In genomic region chr3:55714260-55714659, GRCm38 (mm10) we compare ENCODE assay signal across 24 mouse cellular contexts.
DNase-seq lines count a peak whose midpoint lies in the region; ATAC-seq and TF ChIP-seq lines count a peak whose summit lies in the region.
"Had no signal": no experiment of that assay in that cellular context is flagged by ENCODE, and none has a peak within 500 bp of the region (broad histone marks: within the 10 kb centered on the region; RNA-seq: fewer than 3 reads in every experiment).

No protein-coding gene starts in this region.

- no peak for DNase-seq in forebrain, embryonic 11.5 days (ENCODE audit: low spot score)
- peak; percentile 26 for DNase-seq in hindbrain, postnatal 0 days (ENCODE audit: low spot score)
- peak; percentile 13 for DNase-seq in Muller cell, postnatal 12 days (ENCODE audit: inconsistent ontology term)
- DNase-seq: adrenal gland, postnatal 14 days; cerebellum, adult 11-12 months; cerebellum, postnatal 10 days; gastrocnemius, adult 2 months; kidney, adult 9 months; kidney, postnatal 14 days; liver, embryonic 13.5 days; lung, adult 2 months; lung, postnatal 14 days; retina, postnatal 1 day; right cerebral cortex, postnatal 25 days; spleen, adult 18-20 months; thymus, postnatal 14 days had no signal

- WGBS in forebrain, embryonic 12.5 days, result 53% methylated on average over 6 of the region's 6 CpGs
- 69% methylated on average over 6 of the region's 6 CpGs for WGBS in forebrain, embryonic 11.5 days
- WGBS in hindbrain, postnatal 0 days, result 67% methylated on average over 6 of the region's 6 CpGs
- WGBS in hindbrain, embryonic 12.5 days, result 78% methylated on average over 6 of the region's 6 CpGs
- 26% methylated on average over 6 of the region's 6 CpGs for WGBS in forebrain, embryonic 16.5 days

- ATAC-seq in forebrain, embryonic 12.5 days (ENCODE audit: low FRiP score), result peak; percentile 44; the same call in 1 of the 2 replicates
- ATAC-seq in forebrain, embryonic 11.5 days (replicated peaks; ENCODE audit: low FRiP score), result no peak; the same call in 1 of the 2 replicates
- peak; percentile 37; the same call in 1 of the 2 replicates for ATAC-seq in hindbrain, postnatal 0 days
- no peak for ATAC-seq in hindbrain, embryonic 12.5 days (ENCODE audit: low FRiP score)
- peak; percentile 81 for ATAC-seq in forebrain, embryonic 16.5 days
- ATAC-seq in frontal cortex, adult (ENCODE audit: low TSS enrichment), result no peak
- no peak for ATAC-seq in cerebellum, adult (ENCODE audit: insufficient number of reproducible peaks, low FRiP score, low TSS enrichment)
- ATAC-seq: intestine, embryonic 16.5 days had no signal

- no peaks in the 10 kb centered on the region for H3K27me3 ChIP-seq in forebrain, embryonic 12.5 days
- no peaks in the 10 kb centered on the region for H3K27me3 ChIP-seq in forebrain, embryonic 11.5 days (ENCODE audit: control insufficient read depth, insufficient read depth, low read length)
- no peaks in the 10 kb centered on the region for H3K27me3 ChIP-seq in hindbrain, postnatal 0 days (ENCODE audit: insufficient read depth, low read length)
- no peaks in the 10 kb centered on the region for H3K27me3 ChIP-seq in hindbrain, embryonic 12.5 days
- H3K27me3 ChIP-seq in forebrain, embryonic 16.5 days (replicated peaks; ENCODE audit: control insufficient read depth, insufficient read depth, low read length), result no peaks in the 10 kb centered on the region
- H3K27me3 ChIP-seq: liver, embryonic 13.5 days; midbrain, embryonic 12.5 days had no signal

- no peak for TF ChIP-seq CTCF in hindbrain, postnatal 0 days (IDR thresholded peaks at IDR 0.05; ENCODE audit: low read depth)

- H3K4me2 ChIP-seq in forebrain, embryonic 12.5 days, result no peak overlapping the region
- H3K4me2 ChIP-seq in forebrain, embryonic 11.5 days (ENCODE audit: low read depth, low read length, severe bottlenecking), result no peak overlapping the region
- H3K4me2 ChIP-seq in hindbrain, postnatal 0 days (ENCODE audit: low read depth, low read length), result no peak overlapping the region
- no peak overlapping the region for H3K4me2 ChIP-seq in hindbrain, embryonic 12.5 days (replicated peaks)
- H3K4me2 ChIP-seq in forebrain, embryonic 16.5 days (ENCODE audit: low read length), result no peak overlapping the region
- H3K4me2 ChIP-seq: liver, embryonic 13.5 days; midbrain, embryonic 12.5 days had no signal

- no peak overlapping the region; the same call in 1 of the 2 replicates for H3K27ac ChIP-seq in forebrain, embryonic 12.5 days
- no peak overlapping the region for H3K27ac ChIP-seq in forebrain, embryonic 11.5 days (ENCODE audit: low read depth, low read length)
- H3K27ac ChIP-seq in hindbrain, postnatal 0 days, result no peak overlapping the region
- no peak overlapping the region for H3K27ac ChIP-seq in hindbrain, embryonic 12.5 days
- H3K27ac ChIP-seq in forebrain, embryonic 16.5 days (ENCODE audit: low read length), result no peak overlapping the region
- H3K27ac ChIP-seq: gastrocnemius, adult 2 months; heart, embryonic 10.5 days; liver, embryonic 13.5 days; midbrain, embryonic 12.5 days had no signal

- H3K36me3 ChIP-seq in forebrain, embryonic 12.5 days (replicated peaks), result peaks cover 11% of the 10 kb centered on the region
- H3K36me3 ChIP-seq in forebrain, embryonic 11.5 days (ENCODE audit: control insufficient read depth, insufficient read depth, low read length), result no peaks in the 10 kb centered on the region
- H3K36me3 ChIP-seq in hindbrain, postnatal 0 days (ENCODE audit: insufficient read depth, low read length), result peaks cover 13% of the 10 kb centered on the region; the same call in 1 of the 2 replicates
- H3K36me3 ChIP-seq in hindbrain, embryonic 12.5 days, result peaks cover 17% of the 10 kb centered on the region
- H3K36me3 ChIP-seq in forebrain, embryonic 16.5 days (ENCODE audit: control insufficient read depth, insufficient read depth), result peaks cover 10% of the 10 kb centered on the region
- H3K36me3 ChIP-seq: heart, embryonic 10.5 days; liver, embryonic 13.5 days had no signal

- H3K4me1 ChIP-seq in forebrain, embryonic 12.5 days, result peaks cover 2% of the 10 kb centered on the region; the same call in 1 of the 2 replicates
- no peaks in the 10 kb centered on the region for H3K4me1 ChIP-seq in forebrain, embryonic 11.5 days (replicated peaks; ENCODE audit: control insufficient read depth, insufficient read depth, low read length)
- no peaks in the 10 kb centered on the region for H3K4me1 ChIP-seq in hindbrain, postnatal 0 days (ENCODE audit: insufficient read depth, low read length)
- no peaks in the 10 kb centered on the region for H3K4me1 ChIP-seq in hindbrain, embryonic 12.5 days
- H3K4me1 ChIP-seq in forebrain, embryonic 16.5 days (replicated peaks; ENCODE audit: control insufficient read depth, insufficient read depth, low read length), result peaks cover 6% of the 10 kb centered on the region; the same call in 1 of the 2 replicates
- H3K4me1 ChIP-seq: liver, embryonic 13.5 days; midbrain, embryonic 12.5 days had no signal

- no peak overlapping the region for H3K4me3 ChIP-seq in forebrain, embryonic 12.5 days (replicated peaks)
- H3K4me3 ChIP-seq in forebrain, embryonic 11.5 days (ENCODE audit: low read depth, low read length), result no peak overlapping the region
- H3K4me3 ChIP-seq in hindbrain, postnatal 0 days (ENCODE audit: low read length), result no peak overlapping the region
- H3K4me3 ChIP-seq in hindbrain, embryonic 12.5 days, result no peak overlapping the region
- no peak overlapping the region for H3K4me3 ChIP-seq in forebrain, embryonic 16.5 days (replicated peaks; ENCODE audit: low read length)
- H3K4me3 ChIP-seq: gastrocnemius, adult 2 months; heart, embryonic 10.5 days; liver, embryonic 13.5 days; midbrain, embryonic 12.5 days had no signal

- no peak overlapping the region for H3K9ac ChIP-seq in forebrain, embryonic 12.5 days
- no peak overlapping the region for H3K9ac ChIP-seq in forebrain, embryonic 11.5 days (ENCODE audit: low read length)
- no peak overlapping the region for H3K9ac ChIP-seq in hindbrain, postnatal 0 days (replicated peaks; ENCODE audit: low read length)
- H3K9ac ChIP-seq in hindbrain, embryonic 12.5 days, result no peak overlapping the region
- no peak overlapping the region for H3K9ac ChIP-seq in forebrain, embryonic 16.5 days (replicated peaks; ENCODE audit: low read depth, low read length)
- H3K9ac ChIP-seq: liver, embryonic 13.5 days; midbrain, embryonic 12.5 days had no signal

- no peaks in the 10 kb centered on the region for H3K9me3 ChIP-seq in forebrain, embryonic 12.5 days
- H3K9me3 ChIP-seq in forebrain, embryonic 11.5 days (ENCODE audit: control insufficient read depth, low read length), result no peaks in the 10 kb centered on the region
- no peaks in the 10 kb centered on the region for H3K9me3 ChIP-seq in hindbrain, postnatal 0 days (ENCODE audit: low read length)
- no peaks in the 10 kb centered on the region for H3K9me3 ChIP-seq in hindbrain, embryonic 12.5 days (replicated peaks)
- no peaks in the 10 kb centered on the region for H3K9me3 ChIP-seq in forebrain, embryonic 16.5 days (ENCODE audit: control insufficient read depth, low read length)
- H3K9me3 ChIP-seq: heart, embryonic 10.5 days; liver, embryonic 13.5 days; midbrain, embryonic 12.5 days had no signal

Comparison
In these comparisons a context has a peak if more than half of its experiments do, and no peak if none do; other contexts are left out.
1. ATAC-seq: peak in forebrain, embryonic 12.5 days (single experiment), hindbrain, postnatal 0 days (single experiment) and forebrain, embryonic 16.5 days (single experiment); none in forebrain, embryonic 11.5 days (single experiment), hindbrain, embryonic 12.5 days (single experiment), frontal cortex, adult (single experiment) and cerebellum, adult (single experiment).